Mouse (Mus musculus) embryonic fibroblast, embryonic 13.5 days (primary cell): ENCODE measurements at regions not wholly inside any gene's neighbourhood (a gene's known extent, or its start where the extent isn't known, plus 50 kb on each side); places are given as distances from the start of the nearest gene placed in this dataset.

ENCODE experiments used
- CTCF ChIP-seq: IDR thresholded peaks from 2 replicates; pipeline ENCODE4 v1.5.1; 2011; ENCODE audit warnings: mild to moderate bottlenecking, control low read depth, low read length, moderate library complexity, borderline replicate concordance; ENCODE audit not compliant: insufficient read depth
- POLR2A ChIP-seq: IDR thresholded peaks from 2 replicates; pipeline ENCODE4 v1.6.1; 2011; ENCODE audit warnings: low read depth, mild to moderate bottlenecking, control low read depth, low read length, moderate library complexity

DNA sequence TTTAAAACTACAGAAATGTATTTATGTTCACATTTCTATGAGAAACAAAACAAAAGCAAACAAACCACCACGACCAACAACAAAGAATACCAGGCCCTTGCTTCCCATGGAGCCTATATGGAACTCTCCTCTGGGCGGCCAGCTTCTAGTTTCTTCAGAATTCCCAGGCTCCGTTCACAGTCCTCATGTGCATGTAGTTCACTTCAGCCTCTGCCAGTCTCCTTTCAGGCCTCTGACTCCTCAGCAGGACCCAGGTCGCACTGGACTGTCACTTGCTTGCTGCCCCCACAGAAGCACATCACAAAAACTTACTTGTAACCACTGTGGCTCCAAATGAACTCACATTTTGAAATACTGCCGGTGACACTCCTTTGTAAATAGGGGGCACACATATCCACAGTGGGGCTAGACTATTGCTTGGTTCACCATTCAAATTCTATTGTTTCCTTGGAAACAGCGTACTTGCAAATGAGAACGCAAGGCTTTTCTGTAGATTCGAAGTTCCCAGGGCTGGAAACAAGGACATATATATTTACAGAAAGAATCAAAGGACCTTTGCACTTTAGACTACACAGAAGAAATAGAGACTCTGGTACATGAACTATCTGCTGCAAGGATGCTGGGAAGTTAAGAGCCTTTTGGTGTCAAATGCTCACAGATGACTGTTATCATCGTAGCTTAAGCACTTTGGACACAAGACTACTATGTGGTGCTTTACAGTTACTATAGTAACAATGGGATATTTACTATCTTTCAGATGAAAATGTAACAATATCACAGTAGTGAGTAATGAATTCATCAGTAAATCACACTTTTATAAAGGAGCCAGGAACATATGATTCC lies 186.4 kb upstream of the Emcn start:
- TF ChIP-seq POLR2A (no peak), CTCF (no peak)
